Mouse (Mus musculus) lung, postnatal 0 days (tissue): Measurements from ENCODE around the gene Ugt1a5. TPM values are rescaled to one million over a fixed set of nuclear protein-coding genes. Genes with fewer than 3 reads are reported as not detected.

Source experiments
- ATAC-seq: fragments of 200-750 bp; cut with Nextera tagmentation; 2 replicates; pipeline ENCODE4 v1.8.0; 2017; ENCODE audit warnings: moderate library complexity
- DNase-seq: peaks from one replicate; pipeline ENCODE4 v3.0.0-alpha.2; 2016; ENCODE audit warnings: low spot score
- H3K27ac ChIP-seq: fragments of 300-500 bp; sonication (generic); 2 replicates; pipeline ENCODE4 v1.5.1; 2014; ENCODE audit warnings: antibody characterized with exemption, mild to moderate bottlenecking, low read length, mixed read lengths
- H3K27me3 ChIP-seq: fragments of 300-500 bp; sonication (generic); replicated peaks from 2 replicates; pipeline ENCODE4 v1.6.1; 2014; ENCODE audit warnings: low read length, mixed read lengths; ENCODE audit not compliant: insufficient read depth
- H3K36me3 ChIP-seq: fragments of 300-500 bp; sonication (generic); 2 replicates; pipeline ENCODE4 v1.6.1; 2014; ENCODE audit warnings: low read length, mixed read lengths; ENCODE audit not compliant: insufficient read depth
- H3K4me1 ChIP-seq: fragments of 300-500 bp; sonication (generic); 2 replicates; pipeline ENCODE4 v1.6.1; 2014; ENCODE audit warnings: antibody characterized with exemption, low read depth, low read length, mixed read lengths; ENCODE audit not compliant: insufficient read depth
- H3K4me2 ChIP-seq: fragments of 300-500 bp; sonication (generic); replicated peaks from 2 replicates; pipeline ENCODE4 v1.6.1; 2014; ENCODE audit warnings: low read depth, mild to moderate bottlenecking, low read length, moderate library complexity, mixed read lengths
- H3K4me3 ChIP-seq: fragments of 300-500 bp; sonication (generic); 2 replicates; pipeline ENCODE4 v1.5.1; 2014; ENCODE audit warnings: low read depth, low read length
- H3K9ac ChIP-seq: fragments of 300-500 bp; sonication (generic); replicated peaks from 2 replicates; pipeline ENCODE4 v1.6.1; 2014; ENCODE audit warnings: low read depth, mild to moderate bottlenecking
- H3K9me3 ChIP-seq: fragments of 300-500 bp; sonication (generic); 2 replicates; pipeline ENCODE4 v1.6.1; 2016; ENCODE audit warnings: low read length, mixed read lengths
- CTCF ChIP-seq: IDR thresholded peaks from 2 replicates; pipeline ENCODE4 v1.5.1; 2016; ENCODE audit warnings: antibody characterized with exemption, mild to moderate bottlenecking
- EP300 ChIP-seq: IDR thresholded peaks from 2 replicates; pipeline ENCODE4 v1.6.1; 2016; ENCODE audit warnings: antibody characterized with exemption, mild to moderate bottlenecking, control low read depth
- WGBS: fragments of 180-500 bp; shearing (Covaris S2); extraction: QIAGEN DNeasy Blood & Tissue Kit; methylation state at CpG from one replicate; pipeline ENCODE4 v1.1.7; 2014; 5-methylcytosine and 5-hydroxymethylcytosine counted together
- polyA plus RNA-seq: library from polyadenylated mRNA; unstranded; fragments of >200 nt; fragmentation: Nextera tagmentation; extraction: Ambion mirVana; gene quantifications from 2 replicates; pipeline ENCODE4 v1.2.1, GENCODE M21; 2015

The Ugt1a5 gene
- polyA plus RNA-seq, 1 experiment from 2014 or later, result not detected

- H3K9me3 ChIP-seq, result no peaks in the 10 kb centered on the region
Measured at GRCm38 (mm10) chr1:88262961-88263360, 97.1 kb downstream of the Ugt1a5 start.

GRCm38 (mm10) chr1:88263778-88264177 lies 98.0 kb downstream of the Ugt1a5 start:
- TF ChIP-seq EP300, result no peak
- no peak for TF ChIP-seq CTCF
- Histone ChIP-seq H3K4me3 (no peak overlapping the region), H3K27ac (no peak overlapping the region), H3K9me3 (no peaks in the 10 kb centered on the region), H3K9ac (no peak overlapping the region), H3K4me2 (no peak overlapping the region), H3K27me3 (no peaks in the 10 kb centered on the region), H3K36me3 (peaks cover 77% of the 10 kb centered on the region), H3K4me1 (0 out of 2 replicates have a peak, but pooled peaks cover 7% of the 10 kb centered on the region)
- DNase-seq (no peak), ATAC-seq (no peak)
- 90% methylated on average over 5 of the region's 5 CpGs for WGBS

More at GRCm38 (mm10) chr1:88262961-88263360, 97.1 kb downstream of the Ugt1a5 start:
- no peak for DNase-seq
- TF ChIP-seq CTCF, result no peak
- ATAC-seq, result no peak
- Histone ChIP-seq H3K4me1 (0 out of 2 replicates have a peak, but pooled peaks cover 7% of the 10 kb centered on the region), H3K36me3 (peaks cover 69% of the 10 kb centered on the region), H3K4me3 (no peak overlapping the region), H3K27me3 (no peaks in the 10 kb centered on the region), H3K9ac (no peak overlapping the region), H3K4me2 (no peak overlapping the region), H3K27ac (no peak overlapping the region)
- WGBS, result 71% methylated on average over 6 of the region's 6 CpGs

- H3K27ac ChIP-seq, result no peak overlapping the region
- DNase-seq, result no peak
- peaks cover 83% of the 10 kb centered on the region for H3K36me3 ChIP-seq
- 82% methylated on average over 7 of the region's 7 CpGs for WGBS
- 0 out of 2 replicates have a peak, but pooled peaks cover 4% of the 10 kb centered on the region for H3K4me1 ChIP-seq
- no peak overlapping the region for H3K4me3 ChIP-seq
- no peak overlapping the region for H3K4me2 ChIP-seq
- no peaks in the 10 kb centered on the region for H3K9me3 ChIP-seq
- ATAC-seq, result no peak
- TF ChIP-seq CTCF (no peak), EP300 (no peak)
- H3K27me3 ChIP-seq, result no peaks in the 10 kb centered on the region
- no peak overlapping the region for H3K9ac ChIP-seq
Measured at GRCm38 (mm10) chr1:88264237-88264868, 98.5 kb downstream of the Ugt1a5 start.

- Histone ChIP-seq H3K36me3 (peaks cover 88% of the 10 kb centered on the region), H3K4me1 (no peaks in the 10 kb centered on the region), H3K4me2 (no peak overlapping the region), H3K27ac (no peak overlapping the region), H3K9me3 (no peaks in the 10 kb centered on the region), H3K4me3 (no peak overlapping the region), H3K27me3 (no peaks in the 10 kb centered on the region), H3K9ac (no peak overlapping the region)
- no peak for DNase-seq
- no peak for ATAC-seq
- 70% methylated on average over 4 of the region's 4 CpGs for WGBS
- TF ChIP-seq EP300, result no peak
- no peak for TF ChIP-seq CTCF
Measured at GRCm38 (mm10) chr1:88264869-88265240, 99.0 kb downstream of the Ugt1a5 start.

DNA sequence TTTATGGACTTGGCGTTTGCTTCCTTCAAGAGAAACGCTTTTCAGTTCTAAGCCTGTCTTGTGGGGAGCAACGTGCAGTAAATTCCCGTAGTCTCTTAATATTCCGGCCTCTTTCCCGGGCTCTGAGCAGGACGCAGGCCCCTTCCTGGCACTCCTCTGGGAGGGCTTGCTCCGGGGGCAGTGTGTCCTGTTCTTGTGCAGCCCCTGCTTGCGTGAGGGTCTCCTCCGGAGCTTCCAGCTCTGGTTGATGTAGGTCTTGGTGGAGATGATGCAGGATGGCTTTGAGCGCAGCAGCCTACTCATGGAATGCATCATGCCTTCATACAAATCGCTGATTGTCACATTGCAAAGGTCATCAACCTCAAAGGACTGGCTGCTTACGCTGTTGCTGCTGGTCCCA lies 100.3 kb downstream of the Ugt1a5 start:
- peaks cover 80% of the 10 kb centered on the region for H3K36me3 ChIP-seq
- 88% methylated on average over 13 of the region's 13 CpGs for WGBS
- no peaks in the 10 kb centered on the region for H3K27me3 ChIP-seq
- ATAC-seq (no peak), DNase-seq (no peak)
- no peaks in the 10 kb centered on the region for H3K4me1 ChIP-seq
- H3K9me3 ChIP-seq, result no peaks in the 10 kb centered on the region
- no peak overlapping the region for H3K4me2 ChIP-seq
- TF ChIP-seq CTCF (no peak), EP300 (no peak)
- no peak overlapping the region for H3K9ac ChIP-seq
- H3K27ac ChIP-seq, result no peak overlapping the region
- no peak overlapping the region for H3K4me3 ChIP-seq

DNA sequence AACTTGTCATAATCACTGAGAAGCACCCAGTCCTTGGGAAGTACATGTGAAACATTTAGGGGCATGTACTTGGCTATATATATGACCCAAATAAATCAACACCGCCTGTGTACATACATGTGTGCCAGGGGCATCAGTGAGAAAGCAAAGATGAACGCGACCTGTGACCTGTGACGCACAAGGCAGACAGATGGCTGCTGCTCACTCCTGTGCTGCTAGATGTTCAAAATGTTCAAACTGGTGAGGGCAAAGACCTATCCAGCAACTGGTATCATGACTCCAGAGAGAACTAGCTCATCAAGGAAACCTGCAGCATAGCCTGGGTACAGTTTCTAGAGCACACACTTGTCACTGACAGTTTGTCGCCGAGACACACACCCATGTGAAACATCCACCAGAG lies 101.7 kb downstream of the Ugt1a5 start:
- no peak overlapping the region for H3K9ac ChIP-seq
- no peaks in the 10 kb centered on the region for H3K4me1 ChIP-seq
- H3K27me3 ChIP-seq, result no peaks in the 10 kb centered on the region
- no peak overlapping the region for H3K4me2 ChIP-seq
- no peaks in the 10 kb centered on the region for H3K9me3 ChIP-seq
- no peak overlapping the region for H3K4me3 ChIP-seq
- H3K27ac ChIP-seq, result no peak overlapping the region
- no peak for DNase-seq
- WGBS, result 89% methylated on average over 6 of the region's 6 CpGs
- TF ChIP-seq EP300 (no peak), CTCF (no peak)
- peak; percentile 27 for ATAC-seq
- peaks cover 76% of the 10 kb centered on the region for H3K36me3 ChIP-seq

DNA sequence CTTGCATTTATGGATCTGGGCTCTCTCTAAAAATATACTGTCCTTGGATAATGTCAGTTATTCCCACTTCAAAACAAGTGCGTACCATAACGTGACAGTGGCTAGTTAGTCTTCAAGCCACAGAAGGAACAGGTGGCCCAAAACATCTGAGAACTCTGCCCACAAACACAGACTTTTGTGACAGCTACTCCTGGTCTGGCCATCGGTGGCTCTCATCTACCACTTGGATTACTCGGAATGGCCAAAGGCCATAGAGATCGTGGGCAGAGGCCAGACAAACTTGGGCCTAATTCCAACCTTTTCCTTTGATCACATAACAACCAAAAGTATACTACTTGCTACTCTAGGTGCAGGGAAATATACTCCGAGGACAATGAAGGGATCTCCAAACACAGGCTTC lies 102.3 kb downstream of the Ugt1a5 start:
- WGBS, result 84% methylated on average over 6 of the region's 6 CpGs
- peak; percentile 3; the same call in 1 of the 2 replicates for ATAC-seq
- H3K27ac ChIP-seq, result no peak overlapping the region
- no peak overlapping the region for H3K9ac ChIP-seq
- no peak overlapping the region for H3K4me3 ChIP-seq
- no peaks in the 10 kb centered on the region for H3K27me3 ChIP-seq
- no peak for DNase-seq
- peaks cover 70% of the 10 kb centered on the region for H3K36me3 ChIP-seq
- H3K4me2 ChIP-seq, result no peak overlapping the region
- no peaks in the 10 kb centered on the region for H3K9me3 ChIP-seq
- TF ChIP-seq EP300 (no peak), CTCF (no peak)
- no peaks in the 10 kb centered on the region for H3K4me1 ChIP-seq

Other genes with a start within 250 kb of the Ugt1a5 start
- gene Usp40, start 157.5 kb upstream of the Ugt1a5 start, polyA plus RNA-seq, result 16.3 and 19.3 TPM in 2 replicates
- not detected in 2 replicates for gene Ugt1a10, start 110.6 kb upstream of the Ugt1a5 start, polyA plus RNA-seq
- 0.13 TPM in 1 of 2 replicates, not detected in the other for gene Ugt1a9, start 95.2 kb upstream of the Ugt1a5 start, polyA plus RNA-seq
- 0.11 TPM in 1 of 2 replicates, not detected in the other for gene Ugt1a8, start 78.2 kb upstream of the Ugt1a5 start, polyA plus RNA-seq
- gene Ugt1a7c, start 71.0 kb upstream of the Ugt1a5 start, polyA plus RNA-seq, result 2.5 and 2.7 TPM in 2 replicates
- gene Ugt1a6b, start 62.8 kb upstream of the Ugt1a5 start, polyA plus RNA-seq, result 2.4 and 3.2 TPM in 2 replicates
- 35.3 and 39.9 TPM in 2 replicates for gene Ugt1a6a, start 31.2 kb upstream of the Ugt1a5 start, polyA plus RNA-seq
- gene Ugt1a2, start 34.6 kb downstream of the Ugt1a5 start, polyA plus RNA-seq, result 0.08 and 0.11 TPM in 2 replicates
- 2.7 and 3.8 TPM in 2 replicates for gene Dnajb3, start 39.8 kb downstream of the Ugt1a5 start, polyA plus RNA-seq
- gene Ugt1a1, start 45.9 kb downstream of the Ugt1a5 start, polyA plus RNA-seq, result 0.21 and 0.26 TPM in 2 replicates
- gene Mroh2a, start 61.0 kb downstream of the Ugt1a5 start, polyA plus RNA-seq, result 0.15 and 0.43 TPM in 2 replicates
- 21.9 and 26.0 TPM in 2 replicates for gene Hjurp, start 111.6 kb downstream of the Ugt1a5 start, polyA plus RNA-seq
- gene Trpm8, start 111.6 kb downstream of the Ugt1a5 start, polyA plus RNA-seq, result 0.05 TPM in 1 of 2 replicates, not detected in the other
- not detected in 2 replicates for gene Spp2, start 240.9 kb downstream of the Ugt1a5 start, polyA plus RNA-seq